Mouse (Mus musculus): ENCODE data around the gene Slc16a13. TPM values are rescaled to one million over a fixed set of nuclear protein-coding genes. Genes with fewer than 3 reads are reported as not detected.

The Slc16a13 gene
- polyA plus RNA-seq (2015; fragmentation: Nextera tagmentation; extraction: Ambion mirVana): 4.5 and 5.2 TPM in 2 replicates

- under 1% methylated on average over 28 of the region's 28 CpGs for WGBS
- Histone ChIP-seq H3K4me2 (peak within 1 kb of the TSS; percentile 97), H3K27me3 (peaks cover 32% of the 10 kb centered on the region), H3K9ac (peak within 1 kb of the TSS; percentile 69), H3K4me3 (peak within 1 kb of the TSS; percentile 63), H3K36me3 (no peaks in the 10 kb centered on the region), H3K27ac (peak within 1 kb of the TSS; percentile 85), H3K4me1 (replicated peaks) (peaks cover 24% of the 10 kb centered on the region), H3K9me3 (replicated peaks) (no peaks in the 10 kb centered on the region)
- peak; percentile 91 for ATAC-seq (replicated peaks; ENCODE audit: insufficient number of reproducible peaks, insufficient read depth, low FRiP score, low read depth)
Measured at GRCm38 (mm10) chr11:70220731-70221602, at the start of gene Slc16a13. TSS of gene Slc16a13 (minus strand) at chr11:70221064.

- no peaks in the 10 kb centered on the region for H3K9me3 ChIP-seq (replicated peaks)
- no peaks in the 10 kb centered on the region for H3K27me3 ChIP-seq
- 54% methylated on average over 1 of the region's 1 CpGs for WGBS
- H3K4me3 ChIP-seq: no peak overlapping the region
- ATAC-seq (replicated peaks; ENCODE audit: insufficient number of reproducible peaks, insufficient read depth, low FRiP score, low read depth): peak; percentile 53
- no peak overlapping the region for H3K9ac ChIP-seq
- no peaks in the 10 kb centered on the region for H3K36me3 ChIP-seq
- peaks cover 11% of the 10 kb centered on the region for H3K4me1 ChIP-seq (replicated peaks)
- H3K27ac ChIP-seq: peak overlapping the region; percentile 36
- H3K4me2 ChIP-seq: no peak overlapping the region
Measured at GRCm38 (mm10) chr11:70266405-70266804, 45.5 kb upstream of the Slc16a13 start.

GRCm38 (mm10) chr11:70265819-70266218, 45.0 kb upstream of the Slc16a13 start:
- no peak overlapping the region for H3K9ac ChIP-seq
- H3K4me2 ChIP-seq: no peak overlapping the region
- no peaks in the 10 kb centered on the region for H3K36me3 ChIP-seq
- WGBS: 61% methylated on average over 4 of the region's 4 CpGs
- no peak for ATAC-seq (replicated peaks; ENCODE audit: insufficient number of reproducible peaks, insufficient read depth, low FRiP score, low read depth)
- peaks cover 11% of the 10 kb centered on the region for H3K4me1 ChIP-seq (replicated peaks)
- peak overlapping the region; percentile 36; the same call in 1 of the 2 replicates for H3K27ac ChIP-seq
- H3K27me3 ChIP-seq: no peaks in the 10 kb centered on the region
- no peak overlapping the region for H3K4me3 ChIP-seq
- H3K9me3 ChIP-seq (replicated peaks): no peaks in the 10 kb centered on the region

- Histone ChIP-seq H3K27ac (peak overlapping the region; percentile 20; the same call in 1 of the 2 replicates), H3K4me1 (replicated peaks) (peaks cover 11% of the 10 kb centered on the region), H3K36me3 (no peaks in the 10 kb centered on the region), H3K9ac (no peak overlapping the region), H3K4me3 (no peak overlapping the region), H3K4me2 (no peak overlapping the region), H3K9me3 (replicated peaks) (no peaks in the 10 kb centered on the region), H3K27me3 (no peaks in the 10 kb centered on the region)
- no peak for ATAC-seq (replicated peaks; ENCODE audit: insufficient number of reproducible peaks, insufficient read depth, low FRiP score, low read depth)
- WGBS: 41% methylated on average over 3 of the region's 3 CpGs
Measured at GRCm38 (mm10) chr11:70265252-70265651, 44.4 kb upstream of the Slc16a13 start.

- Histone ChIP-seq H3K36me3 (no peaks in the 10 kb centered on the region), H3K9me3 (replicated peaks) (no peaks in the 10 kb centered on the region), H3K9ac (no peak overlapping the region), H3K27ac (no peak overlapping the region), H3K4me3 (no peak overlapping the region), H3K4me1 (replicated peaks) (peaks cover 12% of the 10 kb centered on the region), H3K4me2 (no peak overlapping the region), H3K27me3 (peaks cover 19% of the 10 kb centered on the region)
- 93% methylated on average over 4 of the region's 4 CpGs for WGBS
- no peak for ATAC-seq (replicated peaks; ENCODE audit: insufficient number of reproducible peaks, insufficient read depth, low FRiP score, low read depth)
Measured at GRCm38 (mm10) chr11:70259035-70259434, 38.2 kb upstream of the Slc16a13 start.

GRCm38 (mm10) chr11:70254931-70255531, 34.2 kb upstream of the Slc16a13 start, which contains the start of gene Alox12:
TSS of gene Alox12 (minus strand) at chr11:70255353.
- Histone ChIP-seq H3K4me1 (replicated peaks) (peaks cover 15% of the 10 kb centered on the region), H3K27ac (no peak within 1 kb of the TSS), H3K27me3 (peaks cover 37% of the 10 kb centered on the region), H3K4me3 (peak within 1 kb of the TSS; percentile 49), H3K4me2 (peak within 1 kb of the TSS; percentile 78), H3K36me3 (no peaks in the 10 kb centered on the region), H3K9me3 (replicated peaks) (no peaks in the 10 kb centered on the region), H3K9ac (peak within 1 kb of the TSS; percentile 56)
- ATAC-seq (replicated peaks; ENCODE audit: insufficient number of reproducible peaks, insufficient read depth, low FRiP score, low read depth): peak; percentile 60; the same call in 1 of the 2 replicates
- under 1% methylated on average over 25 of the region's 25 CpGs for WGBS

GRCm38 (mm10) chr11:70254337-70254736, 33.5 kb upstream of the Slc16a13 start:
- no peak for ATAC-seq (replicated peaks; ENCODE audit: insufficient number of reproducible peaks, insufficient read depth, low FRiP score, low read depth)
- peak overlapping the region; percentile 56; the same call in 1 of the 2 replicates for H3K9ac ChIP-seq
- peaks cover 37% of the 10 kb centered on the region for H3K27me3 ChIP-seq

GRCm38 (mm10) chr11:70251853-70252252, 31.0 kb upstream of the Slc16a13 start:
- H3K27ac ChIP-seq: no peak overlapping the region
- no peak for ATAC-seq (replicated peaks; ENCODE audit: insufficient number of reproducible peaks, insufficient read depth, low FRiP score, low read depth)
- H3K4me2 ChIP-seq: no peak overlapping the region
- peaks cover 36% of the 10 kb centered on the region for H3K27me3 ChIP-seq
- H3K9me3 ChIP-seq (replicated peaks): no peaks in the 10 kb centered on the region
- no peaks in the 10 kb centered on the region for H3K36me3 ChIP-seq
- H3K9ac ChIP-seq: no peak overlapping the region
- H3K4me1 ChIP-seq (replicated peaks): peaks cover 15% of the 10 kb centered on the region
- 64% methylated on average over 8 of the region's 8 CpGs for WGBS
- H3K4me3 ChIP-seq: no peak overlapping the region

More at GRCm38 (mm10) chr11:70254337-70254736, 33.5 kb upstream of the Slc16a13 start:
- Histone ChIP-seq H3K4me3 (peak overlapping the region; percentile 49), H3K4me1 (replicated peaks) (peaks cover 15% of the 10 kb centered on the region), H3K4me2 (peak overlapping the region; percentile 78), H3K36me3 (no peaks in the 10 kb centered on the region), H3K27ac (no peak overlapping the region), H3K9me3 (replicated peaks) (no peaks in the 10 kb centered on the region)
- WGBS: 7% methylated on average over 18 of the region's 18 CpGs

- Histone ChIP-seq H3K27ac (no peak overlapping the region), H3K4me2 (no peak overlapping the region), H3K4me1 (replicated peaks) (peaks cover 13% of the 10 kb centered on the region), H3K27me3 (peaks cover 42% of the 10 kb centered on the region), H3K9ac (no peak overlapping the region), H3K4me3 (no peak overlapping the region), H3K9me3 (replicated peaks) (no peaks in the 10 kb centered on the region), H3K36me3 (no peaks in the 10 kb centered on the region)
- 50% methylated on average over 11 of the region's 11 CpGs for WGBS
- no peak for ATAC-seq (replicated peaks; ENCODE audit: insufficient number of reproducible peaks, insufficient read depth, low FRiP score, low read depth)
Measured at GRCm38 (mm10) chr11:70250150-70250549, 29.3 kb upstream of the Slc16a13 start.

GRCm38 (mm10) chr11:70247136-70247845, 26.4 kb upstream of the Slc16a13 start:
- Histone ChIP-seq H3K9ac (no peak overlapping the region), H3K27ac (no peak overlapping the region), H3K4me2 (no peak overlapping the region), H3K36me3 (no peaks in the 10 kb centered on the region), H3K27me3 (peaks cover 20% of the 10 kb centered on the region; the same call in 1 of the 2 replicates), H3K9me3 (replicated peaks) (no peaks in the 10 kb centered on the region), H3K4me3 (no peak overlapping the region), H3K4me1 (replicated peaks) (no peaks in the 10 kb centered on the region)
- 47% methylated on average over 9 of the region's 9 CpGs for WGBS
- ATAC-seq (replicated peaks; ENCODE audit: insufficient number of reproducible peaks, insufficient read depth, low FRiP score, low read depth): no peak; the same call in 1 of the 2 replicates

- Histone ChIP-seq H3K4me1 (replicated peaks) (peaks cover 14% of the 10 kb centered on the region), H3K4me2 (no peak overlapping the region), H3K27me3 (peaks cover 18% of the 10 kb centered on the region; the same call in 1 of the 2 replicates), H3K4me3 (no peak overlapping the region), H3K27ac (no peak overlapping the region), H3K9me3 (replicated peaks) (no peaks in the 10 kb centered on the region), H3K9ac (no peak overlapping the region), H3K36me3 (no peaks in the 10 kb centered on the region)
- 62% methylated on average over 11 of the region's 11 CpGs for WGBS
- no peak for ATAC-seq (replicated peaks; ENCODE audit: insufficient number of reproducible peaks, insufficient read depth, low FRiP score, low read depth)
Measured at GRCm38 (mm10) chr11:70242591-70242990, 21.7 kb upstream of the Slc16a13 start.

All from heart, embryonic 15.5 days (tissue).